Mouse (Mus musculus): ENCODE measurements around the gene Lck.

DNA sequence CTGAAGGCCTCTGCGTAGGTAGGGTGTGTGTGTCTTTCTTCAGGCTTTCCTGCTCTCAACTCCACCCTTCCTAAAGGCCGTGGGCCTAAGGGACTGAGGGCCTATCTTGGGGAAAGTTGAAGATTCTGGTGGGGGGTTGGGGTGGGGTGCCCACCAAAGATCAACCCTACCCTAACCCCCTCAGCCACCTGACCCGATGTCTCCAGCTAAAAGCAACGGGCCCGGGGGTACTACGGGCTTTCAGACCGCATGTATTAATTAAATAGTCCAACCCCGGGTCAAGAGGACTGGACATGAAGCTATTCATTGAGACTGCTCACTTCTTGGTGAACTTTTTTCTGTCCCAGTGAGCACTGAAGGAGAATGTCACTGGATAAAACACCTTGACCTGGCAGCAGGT is 73.4 kb downstream of the Lck start:
- TF ChIP-seq EP300 (IDR thresholded peaks at IDR 0.05) (no peak), CTCF (IDR thresholded peaks at IDR 0.05) (no peak)

Data from lung, postnatal 0 days (tissue).